Mouse (Mus musculus) mouse embryonic stem cell (cell line): ENCODE data around the gene Ccz1.
"Not testable (repeated sequence)": the region's sequence is repeated elsewhere in the genome, so short reads cannot be mapped to it uniquely, and the experiment has no call there.

ENCODE experiments used
- in situ Hi-C, 2 experiments: fragments of 300-500 bp; cut with MboI; formaldehyde crosslinking; loops; 1 replicate in 1 of 2; 3 replicates in 1 of 2; pipeline ENCODE4 v1.14.3; 2019 to 2020; ENCODE audit warnings: low sequenced_read_pairs in 2 of 2, low pct_unique_long_range_greater_than_20kb in 1 of 2, mixed read lengths in 1 of 2; ENCODE audit not compliant: unreplicated experiment in 1 of 2

The Ccz1 gene

DNA sequence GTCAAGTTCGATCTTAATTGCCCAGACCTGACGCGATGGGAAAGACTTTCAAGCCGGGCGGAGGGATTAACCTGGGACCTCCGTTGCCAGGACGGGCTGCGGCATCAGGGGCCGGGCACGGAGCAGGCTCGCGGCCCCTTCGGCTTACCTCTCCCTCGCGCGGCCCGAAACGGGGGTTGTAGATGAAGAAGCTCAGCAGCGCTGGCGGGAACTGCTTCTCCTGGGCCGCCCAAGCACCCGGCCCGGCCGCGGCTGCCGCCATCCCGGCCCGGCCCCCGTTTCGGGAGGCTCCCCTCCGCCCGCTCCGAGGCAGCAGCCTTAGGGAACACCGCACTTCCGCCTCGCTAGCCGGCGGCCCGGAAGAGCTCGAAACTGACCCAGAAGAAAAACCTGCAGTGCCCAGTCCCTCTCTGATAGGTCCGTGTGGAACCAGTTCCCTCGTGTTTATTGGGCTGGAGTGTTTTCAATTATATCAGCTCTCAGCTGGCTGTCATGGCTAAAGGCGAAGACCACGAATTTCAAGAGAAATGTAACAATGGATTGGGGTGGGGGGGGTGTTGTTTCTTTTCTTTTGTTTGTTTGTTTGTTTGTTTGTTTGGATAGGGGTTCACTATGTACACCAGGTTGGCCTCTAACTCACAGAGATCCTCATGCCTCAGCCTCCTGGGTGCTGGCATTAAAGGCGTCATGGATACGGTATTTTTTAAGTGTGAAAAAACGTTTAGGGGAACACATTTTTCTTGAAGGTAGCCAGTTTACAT is at the start of gene Ccz1:
Ccz1 (minus strand) TSS at position 327 of the 761 bp plus-strand sequence.
- in situ Hi-C loops: no loop called here

DNA sequence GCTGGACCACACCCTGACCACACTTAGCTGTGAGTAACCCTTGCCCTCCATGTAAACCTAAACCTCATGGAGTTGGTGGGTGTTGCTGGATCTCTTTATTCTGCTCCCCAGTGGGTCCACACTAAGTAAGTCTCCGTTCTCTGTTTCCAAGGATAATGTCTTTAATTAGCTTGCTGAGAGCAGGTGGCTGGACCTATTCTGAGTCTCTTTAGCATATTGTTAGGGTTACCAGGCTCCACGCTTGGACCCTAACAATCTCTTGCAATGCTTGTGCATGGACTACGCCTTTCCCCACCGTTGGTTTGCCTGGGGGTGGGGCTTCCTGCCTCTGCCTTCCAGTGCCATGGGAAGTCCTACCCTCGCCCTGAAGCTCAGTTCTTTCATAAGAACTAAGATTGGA is 49.4 kb upstream of the Ccz1 start:
- in situ Hi-C loops: no loop called here

DNA sequence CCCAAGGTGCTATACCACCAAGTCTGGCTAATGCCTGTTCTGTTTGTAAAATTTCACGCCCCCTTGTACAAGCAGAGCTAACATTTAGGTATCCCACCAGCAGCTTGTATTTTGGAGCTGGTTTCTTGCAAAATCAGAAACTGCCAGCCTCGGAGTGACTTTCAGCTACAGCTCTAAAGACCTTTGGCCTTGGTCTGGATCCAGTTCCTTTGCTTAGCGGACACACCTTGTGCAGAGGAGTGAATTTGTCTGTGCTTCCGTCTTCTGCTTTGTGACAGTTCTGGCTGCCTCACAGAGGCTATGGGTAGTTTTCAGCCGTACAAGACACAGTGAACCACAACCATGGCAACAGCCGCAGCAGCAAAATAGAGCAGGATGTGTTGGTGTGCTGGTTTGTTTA is 39.7 kb upstream of the Ccz1 start:
- in situ Hi-C loops: loop anchor here (10.0 kb wide), 1 partner anchor 100 kb away; no protein-coding TSS in a partner anchor

DNA sequence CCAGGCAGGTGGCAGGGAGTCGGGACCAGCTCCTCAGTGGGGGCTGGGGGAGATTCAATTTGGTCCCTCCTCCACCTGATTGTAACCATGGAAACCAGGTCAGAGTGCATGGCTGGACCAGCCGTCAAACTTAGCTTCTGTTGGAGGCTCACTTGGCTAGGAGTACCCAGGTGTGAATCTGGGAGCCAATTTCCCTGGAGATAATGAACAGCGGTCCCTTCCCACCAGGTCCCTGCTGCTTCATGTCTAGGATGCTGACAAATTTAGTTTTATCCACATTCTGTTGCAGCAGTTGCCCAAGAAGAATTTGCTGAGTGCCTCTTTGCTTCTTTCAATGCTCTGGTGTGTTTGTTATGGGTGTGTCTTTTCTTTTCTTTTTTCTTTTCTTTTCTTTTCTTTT is 38.8 kb upstream of the Ccz1 start:
- in situ Hi-C loops: loop anchor here (10.0 kb wide), 1 partner anchor 101 kb away; no protein-coding TSS in a partner anchor

DNA sequence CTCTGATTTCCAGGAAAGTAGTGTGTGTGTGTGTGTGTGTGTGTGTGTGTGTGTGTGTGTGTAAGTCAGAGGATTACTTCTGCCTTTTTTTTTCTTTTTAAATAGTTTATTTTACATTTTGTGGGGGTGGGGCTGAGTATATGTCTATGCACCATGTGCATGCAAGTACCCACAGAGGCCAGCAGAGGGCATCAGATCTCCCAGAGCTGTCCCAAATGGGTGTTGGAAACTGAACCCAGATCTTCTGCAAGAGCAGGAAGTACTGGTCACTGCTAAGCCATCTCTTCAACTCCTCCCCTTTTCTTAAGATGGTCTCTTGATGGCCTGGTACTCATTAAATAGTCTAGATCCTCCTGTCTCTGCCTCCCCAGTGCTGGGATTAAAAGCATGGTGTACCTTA is 36.6 kb upstream of the Ccz1 start:
- in situ Hi-C loops: loop anchor here (10.0 kb wide), 1 partner anchor 104 kb away; no protein-coding TSS in a partner anchor

DNA sequence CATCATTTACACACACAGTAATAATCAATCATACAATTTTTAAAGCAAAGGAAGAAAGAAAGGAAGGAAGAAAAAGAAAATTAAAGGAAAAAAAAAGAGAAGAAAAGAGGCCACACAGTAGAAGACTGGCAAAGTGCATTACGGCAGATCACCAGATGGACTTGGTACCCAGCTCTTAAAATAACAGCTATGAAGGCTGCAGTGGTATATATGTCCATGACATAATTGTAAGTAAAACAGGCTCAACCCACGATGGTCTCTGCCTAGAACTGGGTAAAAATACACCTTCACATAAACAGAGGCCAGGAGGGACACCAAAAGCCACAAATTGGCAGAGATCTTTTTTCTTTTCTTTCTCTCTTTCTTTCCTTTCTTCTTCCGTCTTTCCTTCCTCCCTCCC is 35.2 kb upstream of the Ccz1 start:
- in situ Hi-C loops: loop anchor here (10.0 kb wide), 1 partner anchor 105 kb away; no protein-coding TSS in a partner anchor

GRCm38 (mm10) chr5:144047324-144047723 is 32.6 kb upstream of the Ccz1 start:
- in situ Hi-C loops: no loop called here

DNA sequence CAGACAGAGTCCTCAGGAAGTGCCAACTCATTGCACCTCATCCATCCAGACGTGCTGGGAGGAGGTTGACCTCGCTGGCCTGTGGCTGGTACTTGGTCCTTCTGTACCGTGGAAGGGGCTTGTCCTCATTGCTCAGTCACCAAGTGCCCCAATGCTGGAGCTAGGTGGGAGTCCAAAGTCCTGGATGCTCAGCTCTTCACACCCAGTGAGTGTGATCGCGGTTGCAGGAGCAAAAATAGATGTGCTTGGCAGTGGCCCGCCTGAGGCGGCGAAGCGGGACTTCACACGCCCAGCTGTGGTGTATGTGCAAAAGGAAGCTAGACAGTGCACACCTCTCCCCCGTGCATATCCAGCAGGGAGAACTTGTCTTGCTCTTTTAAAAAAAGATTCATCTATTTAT is 28.5 kb upstream of the Ccz1 start:
- in situ Hi-C loops: no loop called here

DNA sequence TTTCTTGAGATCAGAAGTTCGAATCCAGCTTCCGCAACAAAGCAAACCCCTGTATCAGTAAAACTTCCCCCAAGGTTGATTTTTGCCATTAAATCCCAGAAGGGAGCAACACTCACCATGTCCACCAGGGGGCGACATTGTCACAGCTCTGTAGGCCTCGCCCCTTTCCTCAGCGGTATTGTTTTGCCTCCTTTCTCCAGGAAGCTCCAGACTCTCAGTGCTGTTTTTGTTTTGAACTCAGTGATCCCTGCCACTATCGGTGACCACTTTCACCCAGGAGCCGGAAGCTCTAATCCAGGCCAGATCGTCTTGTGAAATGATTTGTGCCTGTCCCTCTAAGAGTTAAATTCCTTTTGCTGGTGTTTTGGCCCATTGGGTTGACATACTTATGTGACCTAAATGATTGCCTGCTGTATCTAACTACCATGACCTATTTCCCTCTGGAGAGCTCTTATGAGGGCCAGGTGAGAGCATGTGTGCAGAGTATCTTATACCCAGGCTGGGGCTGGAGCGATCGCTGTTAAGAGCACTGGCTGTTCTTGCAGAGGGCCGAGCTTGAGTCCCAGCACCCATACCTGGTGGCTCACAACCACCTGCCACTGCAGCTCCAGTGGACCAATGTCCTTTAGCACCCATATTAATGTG is 26.2 kb upstream of the Ccz1 start:
- in situ Hi-C loops: no loop called here

DNA sequence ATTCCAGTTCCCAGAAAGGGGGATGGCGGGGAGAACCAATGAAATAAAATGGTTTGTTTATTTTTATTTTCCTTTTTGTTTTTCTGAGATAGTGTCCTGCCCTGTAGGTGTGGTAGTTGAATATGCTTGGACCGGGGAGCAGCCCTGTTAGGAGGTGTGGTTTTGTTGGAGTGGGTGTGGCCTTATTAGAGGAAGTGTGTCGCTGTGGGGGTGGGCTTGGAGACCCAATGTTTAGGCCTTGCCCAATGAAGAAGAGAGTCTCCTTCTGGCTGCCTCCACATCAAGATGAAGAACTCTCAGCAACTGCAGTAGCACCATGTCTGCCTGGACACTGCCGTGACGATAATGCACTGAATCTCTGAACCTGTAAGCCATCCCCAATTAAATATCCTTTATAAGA is 25.2 kb upstream of the Ccz1 start:
- in situ Hi-C loops: no loop called here

DNA sequence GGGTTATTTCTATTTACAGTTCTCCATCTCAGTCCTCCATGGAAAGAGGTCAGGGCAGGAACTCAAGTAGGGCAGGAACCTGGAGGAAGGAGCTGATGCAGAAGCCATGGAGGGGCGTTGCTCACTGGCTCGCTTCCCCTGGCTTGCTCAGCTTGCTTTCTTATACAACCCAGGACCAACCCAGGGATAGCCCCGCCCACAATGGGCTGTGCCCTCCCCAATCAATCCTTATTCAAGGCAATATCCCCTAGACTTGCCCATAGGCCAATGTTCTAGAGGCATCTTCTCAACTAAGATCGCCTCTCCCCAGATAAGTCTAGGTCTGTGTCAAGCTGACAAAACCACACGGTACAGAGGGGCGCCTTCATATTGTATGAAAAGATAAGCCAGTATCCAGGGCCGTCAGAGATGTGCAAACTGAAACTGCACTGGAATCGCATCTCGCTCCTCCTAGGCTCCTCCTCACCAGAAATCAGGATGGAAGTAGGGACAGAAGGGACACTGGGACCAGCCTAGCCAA is 24.5 kb upstream of the Ccz1 start:
- in situ Hi-C loops: no loop called here

- in situ Hi-C loops: no loop called here
Observed at GRCm38 (mm10) chr5:144036952-144037351, 22.3 kb upstream of the Ccz1 start.

DNA sequence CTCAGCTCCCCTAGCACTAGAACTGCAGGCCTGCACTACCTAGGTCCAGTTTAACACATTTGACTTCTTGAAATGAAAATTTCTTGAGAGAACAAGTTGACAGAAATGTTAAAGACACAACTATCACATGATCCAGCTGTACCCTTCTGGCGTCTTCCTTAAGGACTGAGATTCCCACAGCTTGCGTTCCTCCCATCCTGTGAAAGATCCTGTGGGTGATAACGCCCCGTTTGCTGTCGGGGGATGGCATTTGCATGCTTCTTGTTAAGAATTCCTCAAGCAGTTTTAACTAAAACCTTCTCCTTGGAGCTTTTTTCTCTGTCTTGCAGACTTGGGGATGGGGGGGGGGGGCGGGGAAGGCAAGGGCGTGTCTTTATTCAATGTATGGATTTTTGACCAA is 19.9 kb upstream of the Ccz1 start:
- in situ Hi-C loops: no loop called here

DNA sequence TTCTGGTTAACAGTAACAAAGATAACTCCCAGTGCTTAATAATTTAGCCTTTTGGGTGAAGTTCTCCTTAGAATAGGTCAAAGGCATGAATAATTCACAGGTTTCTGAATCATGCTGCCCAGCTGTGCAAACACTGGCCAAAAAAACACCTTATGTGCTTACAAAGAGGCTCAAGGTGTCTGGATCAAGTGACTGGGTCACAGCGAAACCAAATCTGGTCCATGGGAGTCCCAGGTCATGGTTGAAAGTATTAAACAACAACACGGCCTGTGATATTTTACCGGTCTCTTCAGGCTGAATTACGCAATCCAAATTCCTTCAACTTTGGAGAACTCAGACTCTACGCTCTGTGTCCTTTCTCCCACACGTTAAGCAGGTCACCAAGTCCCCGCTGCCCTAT is 17.8 kb upstream of the Ccz1 start:
- in situ Hi-C loops: no loop called here

DNA sequence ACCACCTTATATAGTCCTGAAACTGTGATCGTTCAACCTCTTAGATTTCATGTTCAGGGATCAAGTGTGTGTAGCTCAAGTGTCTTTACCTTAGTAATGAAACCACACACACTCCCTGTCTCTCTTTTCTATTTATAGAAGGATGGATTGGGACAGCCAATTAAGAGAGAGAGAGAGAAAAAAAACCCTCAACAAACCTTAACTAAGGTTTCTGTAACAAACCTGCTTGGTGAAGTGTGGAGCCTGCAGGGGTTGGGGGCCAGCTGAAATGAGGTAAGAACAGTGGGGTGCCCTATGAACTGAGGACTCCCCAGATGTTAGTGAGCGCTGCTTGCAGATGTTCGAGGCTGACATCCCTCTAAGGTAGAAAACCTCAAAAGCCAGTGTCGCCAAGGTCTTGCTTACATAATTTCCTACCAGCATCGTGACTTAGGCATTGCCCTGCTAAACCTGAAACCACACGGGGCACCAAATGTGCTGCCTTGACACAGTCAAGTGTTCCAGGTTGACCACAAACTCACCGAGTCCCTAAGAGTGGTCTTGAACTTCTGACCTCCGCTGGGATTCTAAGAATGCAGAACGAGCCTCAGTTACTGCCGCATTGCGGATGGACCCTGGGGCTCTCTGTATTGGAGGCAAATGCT is 12.1 kb upstream of the Ccz1 start, which contains the start of gene Ocm:
Ocm (minus strand) TSS at position 51 of the 644 bp plus-strand sequence.
- in situ Hi-C loops: no loop called here

DNA sequence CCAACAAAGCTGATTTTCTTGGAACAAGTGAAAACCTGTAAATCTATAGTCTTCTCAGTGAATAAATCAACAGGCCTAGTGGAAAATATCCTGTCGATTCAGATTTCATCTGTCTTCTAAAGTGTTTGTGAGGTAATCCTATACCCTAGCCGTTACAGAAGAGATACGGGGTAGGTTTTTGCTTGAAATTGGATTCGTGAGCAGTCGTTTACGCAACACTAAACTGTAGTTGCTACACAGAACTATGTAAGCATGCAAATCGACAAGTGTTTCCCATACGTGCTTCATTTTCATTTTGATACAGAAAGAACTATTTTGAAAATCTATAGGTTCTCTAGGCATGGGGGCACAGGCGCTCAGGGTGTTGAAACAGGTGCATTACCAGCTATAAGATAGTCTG is 1.2 kb upstream of the Ccz1 start:
- in situ Hi-C loops: no loop called here

DNA sequence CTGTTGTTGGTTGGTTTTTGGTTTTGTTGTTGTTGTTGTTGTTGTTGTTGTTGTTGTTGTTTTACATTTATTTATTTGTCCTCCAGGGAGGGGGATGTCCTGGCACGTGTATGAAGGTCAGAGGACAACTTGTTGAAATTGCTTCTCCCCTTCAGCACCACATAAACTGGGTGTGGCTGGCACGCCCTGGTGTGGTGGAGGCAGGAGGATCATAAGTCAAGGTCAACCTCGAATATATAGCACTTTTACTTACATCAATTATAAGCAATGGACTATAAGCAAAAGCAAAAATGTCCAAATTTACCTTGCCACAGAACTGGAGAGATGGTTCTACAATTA is 604 bp upstream of the Ccz1 start:
- in situ Hi-C loops: no loop called here

DNA sequence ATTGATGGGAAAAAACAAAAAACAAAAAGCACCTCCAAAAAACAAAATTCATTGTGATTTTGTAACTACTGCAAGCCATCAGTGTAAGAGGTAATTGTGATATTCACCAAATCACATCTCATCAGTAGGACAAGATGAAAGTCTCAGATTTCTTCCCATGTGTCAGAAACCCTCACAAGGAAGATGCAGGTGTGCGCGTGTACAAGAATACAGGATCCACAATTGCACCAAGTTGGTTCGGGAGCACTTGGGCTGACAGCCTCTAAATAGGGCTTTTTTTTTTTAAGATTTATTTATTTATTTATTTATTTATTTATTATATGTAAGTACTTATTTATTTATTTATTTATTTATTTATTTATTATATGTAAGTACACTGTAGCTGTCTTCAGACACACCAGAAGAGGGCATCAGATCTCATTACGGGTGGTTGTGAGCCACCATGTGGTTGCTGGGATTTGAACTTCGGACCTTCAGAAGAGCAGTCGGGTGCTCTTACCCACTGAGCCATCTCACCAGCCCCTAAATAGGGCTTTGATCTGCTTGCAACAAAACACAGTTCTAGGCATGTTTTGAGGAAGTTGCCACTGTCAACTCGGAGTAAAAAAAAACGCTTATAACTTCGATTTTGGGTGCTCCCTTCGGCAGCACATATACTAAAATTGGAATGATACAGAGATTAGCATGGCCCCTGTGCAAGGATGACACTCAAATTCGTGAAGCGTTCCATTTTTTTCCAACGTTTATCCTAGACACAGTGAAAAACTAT is 1.1 kb downstream of the Ccz1 start:
- in situ Hi-C loops: not testable (repeated sequence)
